Mouse (Mus musculus) midbrain, embryonic 12.5 days (tissue): ENCODE data around the gene Tas2r135. TPM values are rescaled to one million over a fixed set of nuclear protein-coding genes. Genes with fewer than 3 reads are reported as not detected.

Source experiments
- ATAC-seq: fragments of 200-750 bp; cut with Nextera tagmentation; 2 replicates; pipeline ENCODE4 v1.8.0; 2017; ENCODE audit warnings: low read depth, moderate TSS enrichment, moderate library complexity; ENCODE audit not compliant: low FRiP score
- H3K27ac ChIP-seq: fragments of 300-500 bp; sonication (generic); replicated peaks from 2 replicates; pipeline ENCODE4 v1.5.1; 2016; ENCODE audit warnings: mild to moderate bottlenecking
- H3K27me3 ChIP-seq: fragments of 300-500 bp; sonication (generic); 2 replicates; pipeline ENCODE4 v1.6.1; 2016; ENCODE audit warnings: mild to moderate bottlenecking
- H3K36me3 ChIP-seq: fragments of 300-500 bp; sonication (generic); 2 replicates; pipeline ENCODE4 v1.6.1; 2016
- H3K4me1 ChIP-seq: fragments of 300-500 bp; sonication (generic); 2 replicates; pipeline ENCODE4 v1.6.1; 2016
- H3K4me2 ChIP-seq: fragments of 300-500 bp; sonication (generic); replicated peaks from 2 replicates; pipeline ENCODE4 v1.6.1; 2016; ENCODE audit warnings: mild to moderate bottlenecking, moderate library complexity
- H3K4me3 ChIP-seq: fragments of 300-500 bp; sonication (generic); 2 replicates; pipeline ENCODE4 v1.5.1; 2016; ENCODE audit warnings: mild to moderate bottlenecking
- H3K9ac ChIP-seq: fragments of 300-500 bp; sonication (generic); replicated peaks from 2 replicates; pipeline ENCODE4 v1.6.1; 2016; ENCODE audit warnings: mild to moderate bottlenecking, moderate library complexity
- H3K9me3 ChIP-seq: fragments of 300-500 bp; sonication (generic); 2 replicates; pipeline ENCODE4 v1.6.1; 2016; ENCODE audit warnings: mild to moderate bottlenecking
- WGBS: fragments of 180-500 bp; shearing (Covaris S2); methylation state at CpG from one replicate; pipeline ENCODE4 v1.1.7; 2016; 5-methylcytosine and 5-hydroxymethylcytosine counted together
- polyA plus RNA-seq: library from polyadenylated mRNA; unstranded; fragments of >200 nt; fragmentation: Nextera tagmentation; extraction: Ambion mirVana; gene quantifications from 2 replicates; pipeline ENCODE4 v1.2.1, GENCODE M21; 2016

Gene Tas2r135
- polyA plus RNA-seq, 1 experiment from 2014 or later: not detected

DNA sequence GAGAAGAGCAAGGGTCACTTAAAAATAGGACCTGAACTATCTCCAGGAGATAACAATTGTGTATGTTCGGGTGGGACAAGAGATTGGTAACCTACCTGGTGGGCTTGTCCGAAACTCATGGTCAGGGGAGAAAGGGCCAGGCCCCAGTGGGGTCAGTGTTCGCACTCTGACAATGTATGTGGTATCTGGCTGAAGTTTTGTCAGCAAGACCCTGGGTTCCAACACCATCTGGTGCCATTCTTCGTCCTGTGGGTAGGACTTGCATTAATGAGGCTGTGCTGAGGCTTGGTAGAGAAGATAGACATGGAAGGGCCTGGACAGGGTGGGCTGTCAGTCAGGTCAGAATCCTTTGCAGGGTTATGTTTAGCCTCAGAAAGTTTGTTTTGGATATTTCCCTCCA is 41.2 kb upstream of the Tas2r135 start:
- no peak for ATAC-seq
- H3K9me3 ChIP-seq: no peaks in the 10 kb centered on the region
- no peak overlapping the region for H3K4me3 ChIP-seq
- no peak overlapping the region for H3K4me2 ChIP-seq
- no peak overlapping the region for H3K9ac ChIP-seq
- no peaks in the 10 kb centered on the region for H3K27me3 ChIP-seq
- WGBS: 91% methylated on average over 4 of the region's 4 CpGs
- no peak overlapping the region for H3K27ac ChIP-seq
- peaks cover 20% of the 10 kb centered on the region for H3K36me3 ChIP-seq
- no peaks in the 10 kb centered on the region for H3K4me1 ChIP-seq

DNA sequence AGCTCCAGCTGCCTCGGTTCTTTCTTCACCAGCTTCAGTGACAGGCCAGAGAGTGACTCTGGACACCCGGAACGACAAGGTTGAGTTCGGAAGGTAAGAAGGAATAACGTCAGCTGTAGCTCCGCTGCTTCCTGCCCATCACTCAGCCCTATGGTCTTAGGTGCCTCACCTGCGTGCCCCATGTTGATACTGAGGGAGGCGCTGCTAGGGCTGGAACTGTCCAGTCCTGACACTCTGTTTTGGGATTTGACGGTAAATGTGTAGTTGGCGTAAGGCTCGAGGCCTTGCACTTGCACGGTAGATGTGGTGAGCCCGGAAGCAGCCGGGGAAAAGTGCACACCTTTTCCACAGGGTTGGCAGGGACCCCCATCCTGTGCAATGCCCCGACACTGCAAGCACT is 40.6 kb upstream of the Tas2r135 start:
- Histone ChIP-seq H3K4me1 (peaks cover 1% of the 10 kb centered on the region; the same call in 1 of the 2 replicates), H3K9me3 (no peaks in the 10 kb centered on the region), H3K27ac (no peak overlapping the region), H3K36me3 (peaks cover 14% of the 10 kb centered on the region), H3K4me3 (no peak overlapping the region), H3K4me2 (no peak overlapping the region), H3K27me3 (no peaks in the 10 kb centered on the region), H3K9ac (no peak overlapping the region)
- no peak for ATAC-seq
- WGBS: 88% methylated on average over 15 of the region's 15 CpGs

DNA sequence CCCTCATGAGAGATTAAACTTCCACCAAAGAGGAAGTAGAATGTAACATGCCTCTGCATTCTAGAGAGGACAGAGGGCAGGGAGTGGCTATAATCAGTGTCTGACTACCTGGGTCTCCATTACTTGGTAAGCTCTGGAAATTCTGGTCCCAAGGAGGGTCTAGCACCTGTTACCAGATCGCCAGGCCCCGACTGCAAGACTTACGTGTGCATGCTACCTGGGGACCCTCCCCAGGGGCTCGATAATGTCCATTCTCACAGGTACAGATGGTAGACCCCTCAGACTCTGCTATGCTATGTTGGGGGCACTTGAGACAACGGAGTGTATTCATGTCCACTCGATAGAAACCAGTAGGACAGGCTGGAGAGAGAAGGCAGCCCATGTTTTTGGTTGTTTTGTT is 40.0 kb upstream of the Tas2r135 start:
- H3K9me3 ChIP-seq: no peaks in the 10 kb centered on the region
- 89% methylated on average over 6 of the region's 6 CpGs for WGBS
- ATAC-seq: no peak
- H3K9ac ChIP-seq: no peak overlapping the region
- peaks cover 8% of the 10 kb centered on the region; the same call in 1 of the 2 replicates for H3K36me3 ChIP-seq
- no peak overlapping the region for H3K4me3 ChIP-seq
- no peak overlapping the region for H3K27ac ChIP-seq
- peaks cover 6% of the 10 kb centered on the region; the same call in 1 of the 2 replicates for H3K4me1 ChIP-seq
- H3K4me2 ChIP-seq: no peak overlapping the region
- no peaks in the 10 kb centered on the region for H3K27me3 ChIP-seq

DNA sequence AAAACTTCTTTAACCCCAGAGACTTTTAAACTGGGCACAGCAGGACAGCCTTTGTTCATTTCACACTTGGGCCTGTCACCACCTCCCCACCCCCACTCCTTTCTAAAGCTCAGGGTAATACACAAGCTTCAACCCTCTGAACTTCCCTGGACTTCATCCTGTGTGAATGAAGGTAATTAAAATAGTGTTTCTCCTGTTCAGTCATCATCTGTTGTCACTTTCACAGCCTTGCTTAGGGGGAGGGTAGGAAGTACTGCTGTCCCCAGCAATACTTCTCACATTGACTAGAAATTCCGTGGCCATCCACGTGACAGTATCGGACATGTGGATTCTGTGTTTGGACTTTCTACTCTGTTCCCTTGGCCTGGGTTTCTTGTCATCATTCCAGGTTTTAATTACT is 35.4 kb upstream of the Tas2r135 start:
- 1% methylated on average over 3 of the region's 3 CpGs for WGBS
- Histone ChIP-seq H3K4me2 (no peak overlapping the region), H3K4me1 (peaks cover 21% of the 10 kb centered on the region), H3K9ac (no peak overlapping the region), H3K4me3 (no peak overlapping the region), H3K27ac (no peak overlapping the region), H3K27me3 (peaks cover 31% of the 10 kb centered on the region), H3K9me3 (no peaks in the 10 kb centered on the region), H3K36me3 (no peaks in the 10 kb centered on the region)
- peak; percentile 9; the same call in 1 of the 2 replicates for ATAC-seq

DNA sequence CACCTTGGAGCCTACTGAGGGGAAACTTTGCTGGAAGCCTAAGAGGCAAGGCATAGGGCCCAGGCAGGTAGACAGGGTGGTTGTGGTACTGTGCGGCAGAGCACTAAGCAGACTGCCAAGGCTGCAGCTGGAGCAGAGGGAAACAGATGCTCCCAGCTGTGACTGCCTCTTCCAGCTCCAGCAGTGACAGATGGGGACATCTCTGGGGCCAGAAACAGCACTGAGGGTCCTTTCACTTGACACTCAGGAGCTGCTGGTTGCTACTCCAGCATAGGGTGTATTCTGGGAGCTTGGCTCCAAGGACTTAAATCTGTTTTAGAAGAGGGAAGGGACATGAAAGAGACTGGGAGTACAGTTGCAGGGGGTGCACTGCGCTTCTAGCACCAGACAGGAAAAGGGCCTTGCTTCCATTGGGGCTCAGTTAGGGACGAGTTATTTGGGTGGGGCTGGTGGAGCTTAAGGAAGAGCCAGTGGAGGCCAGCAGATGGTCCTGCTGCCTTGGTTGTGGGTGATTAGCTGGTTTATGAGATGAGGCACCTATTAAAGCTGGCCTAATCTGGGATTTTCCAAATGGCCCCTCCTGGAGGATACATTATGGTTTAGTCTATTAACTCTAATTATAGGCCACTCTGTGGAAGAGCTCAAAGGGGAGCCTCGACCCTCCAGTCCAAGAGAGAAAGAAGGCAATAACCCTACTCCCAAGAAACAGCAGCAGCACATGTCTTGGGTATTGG is 34.4 kb upstream of the Tas2r135 start:
- 45% methylated on average over 4 of the region's 4 CpGs for WGBS
- Histone ChIP-seq H3K36me3 (no peaks in the 10 kb centered on the region), H3K4me3 (no peak overlapping the region), H3K27me3 (peaks cover 41% of the 10 kb centered on the region), H3K4me1 (peaks cover 21% of the 10 kb centered on the region), H3K9me3 (no peaks in the 10 kb centered on the region), H3K9ac (no peak overlapping the region), H3K4me2 (no peak overlapping the region), H3K27ac (no peak overlapping the region)
- no peak for ATAC-seq

DNA sequence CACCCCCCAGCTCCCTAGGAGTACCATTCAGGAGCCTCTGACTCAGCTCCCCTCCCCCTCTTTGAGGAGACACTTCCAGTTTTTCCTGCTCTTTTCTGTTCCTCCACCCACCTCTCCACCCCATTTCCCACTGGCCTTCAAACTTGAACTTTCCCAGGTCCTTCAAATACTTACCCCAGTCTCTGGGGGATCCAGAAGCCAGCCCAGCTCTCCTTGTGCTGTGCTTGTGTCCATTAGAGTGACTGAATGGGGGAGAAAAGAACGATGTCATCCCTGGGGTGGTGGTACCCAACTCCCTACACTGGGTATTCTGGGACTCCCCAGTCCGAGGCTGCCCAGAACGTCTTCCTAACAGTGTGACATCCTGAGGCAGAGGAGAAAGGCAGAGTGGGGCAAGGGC is 33.2 kb upstream of the Tas2r135 start:
- 10% methylated on average over 3 of the region's 3 CpGs for WGBS
- peaks cover 21% of the 10 kb centered on the region for H3K4me1 ChIP-seq
- no peak overlapping the region for H3K9ac ChIP-seq
- no peak overlapping the region for H3K27ac ChIP-seq
- no peak overlapping the region for H3K4me2 ChIP-seq
- H3K36me3 ChIP-seq: no peaks in the 10 kb centered on the region
- H3K9me3 ChIP-seq: no peaks in the 10 kb centered on the region
- no peak overlapping the region for H3K4me3 ChIP-seq
- H3K27me3 ChIP-seq: peaks cover 53% of the 10 kb centered on the region
- ATAC-seq: no peak

DNA sequence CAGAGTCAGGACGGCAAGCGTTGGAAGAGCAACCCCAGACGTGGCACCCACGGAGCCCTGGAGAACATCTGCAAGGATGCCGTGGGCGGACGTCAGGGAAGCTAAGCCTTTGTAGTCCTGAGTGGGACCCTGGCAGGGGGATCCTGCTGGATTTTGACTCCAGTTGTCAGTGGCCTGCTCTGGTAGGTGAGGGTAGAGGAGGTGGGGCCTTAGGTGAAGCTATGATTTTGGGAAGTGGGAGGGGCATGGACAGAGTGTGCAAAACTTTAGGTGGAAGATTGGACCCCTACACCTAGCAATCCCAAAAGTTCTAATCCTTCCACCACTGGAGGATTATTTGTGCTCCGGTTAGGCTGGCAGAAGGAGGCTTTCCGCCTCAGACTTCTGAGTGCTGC is 32.8 kb upstream of the Tas2r135 start:
- Histone ChIP-seq H3K9ac (no peak overlapping the region), H3K27me3 (peaks cover 53% of the 10 kb centered on the region), H3K9me3 (no peaks in the 10 kb centered on the region), H3K4me2 (peak overlapping the region; percentile 96), H3K36me3 (no peaks in the 10 kb centered on the region), H3K4me1 (peaks cover 21% of the 10 kb centered on the region), H3K27ac (no peak overlapping the region), H3K4me3 (peak overlapping the region; percentile 52; the same call in 1 of the 2 replicates)
- 16% methylated on average over 9 of the region's 9 CpGs for WGBS
- ATAC-seq: peak; percentile 51

DNA sequence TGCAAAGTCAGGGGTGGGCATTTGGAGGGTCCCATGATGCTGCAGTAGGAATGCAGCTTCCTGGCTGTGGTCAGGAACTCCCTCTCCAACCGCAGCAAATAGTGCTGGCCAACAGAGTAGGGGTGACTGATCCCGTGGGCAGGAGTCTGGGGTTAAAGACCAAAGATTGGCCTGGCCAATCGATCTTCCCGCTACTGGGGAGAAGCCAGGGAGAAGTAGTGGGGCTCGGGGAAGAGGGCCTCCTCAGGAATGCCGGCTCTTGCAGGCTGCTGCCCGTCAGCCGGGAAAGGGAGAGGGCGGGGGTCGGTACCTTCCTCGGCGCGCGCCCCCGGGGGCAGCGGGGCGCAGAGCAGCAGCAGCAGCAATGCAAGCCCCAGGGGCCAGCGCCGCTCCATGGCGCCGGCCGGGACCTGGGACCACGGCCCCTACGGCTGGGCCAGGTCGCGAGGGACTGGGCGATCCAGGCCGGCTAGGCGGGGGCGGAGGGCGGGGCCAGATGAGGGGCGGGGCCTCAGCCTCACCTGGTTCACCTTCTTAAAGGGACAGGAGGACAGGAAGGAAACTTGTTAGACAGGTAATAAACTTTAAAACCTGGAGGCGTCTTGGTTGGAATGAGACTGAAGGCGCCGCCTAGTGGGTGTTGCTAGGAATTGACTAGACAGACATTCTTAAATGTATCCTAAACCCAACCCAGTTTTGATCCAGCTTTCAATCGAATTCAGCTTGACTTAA is 32.3 kb upstream of the Tas2r135 start, which contains the start of gene Epha1:
TSS of gene Epha1 (minus strand) at position 453 of the 732 bp plus-strand sequence.
- WGBS: under 1% methylated on average over 36 of the region's 36 CpGs
- H3K4me3 ChIP-seq: peak within 1 kb of the TSS; percentile 52

DNA sequence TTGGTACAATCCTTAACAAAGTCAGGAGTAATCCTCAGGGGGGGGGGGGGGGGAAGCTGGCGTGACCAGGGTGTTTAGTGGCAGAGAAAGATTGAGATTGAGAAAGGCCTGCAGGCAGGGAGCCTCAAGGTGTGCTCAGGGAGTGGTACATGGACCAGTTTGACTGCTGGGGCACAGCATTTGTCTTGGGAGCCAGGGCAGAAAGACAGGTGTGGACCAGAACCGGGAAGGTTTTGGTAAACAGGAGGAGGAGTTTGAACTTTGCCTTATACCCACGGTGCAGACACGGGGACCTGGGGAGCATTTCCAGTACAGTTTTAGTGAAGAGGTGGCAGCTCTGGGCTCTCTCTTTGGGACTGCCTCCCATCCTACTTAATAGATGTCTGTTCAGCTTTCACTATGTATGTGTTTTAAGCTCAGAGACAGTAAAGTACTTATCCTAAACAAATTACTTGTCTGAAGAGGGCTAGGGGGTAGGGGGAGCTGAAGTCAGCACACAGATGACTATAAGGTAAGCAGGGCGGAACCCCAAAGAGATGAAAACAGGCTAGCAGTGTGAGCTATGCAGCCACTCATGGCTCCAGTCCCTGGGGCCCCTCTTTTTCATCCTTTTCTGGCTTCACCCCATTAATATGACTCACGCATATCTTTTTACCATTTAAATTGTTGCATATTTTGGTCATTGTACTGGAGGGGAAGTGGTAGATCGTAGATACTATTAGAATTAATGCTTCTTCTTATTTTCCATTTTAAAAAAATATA is 31.4 kb upstream of the Tas2r135 start:
- H3K4me2 ChIP-seq: peak overlapping the region; percentile 96
- H3K4me3 ChIP-seq: peak overlapping the region; percentile 52
- H3K27me3 ChIP-seq: peaks cover 55% of the 10 kb centered on the region
- ATAC-seq: 0 out of 2 replicates have a peak, but pooled peaks have one; percentile 13
- no peaks in the 10 kb centered on the region for H3K36me3 ChIP-seq
- peaks cover 21% of the 10 kb centered on the region for H3K4me1 ChIP-seq
- no peaks in the 10 kb centered on the region for H3K9me3 ChIP-seq
- WGBS: 47% methylated on average over 6 of the region's 7 CpGs
- no peak overlapping the region for H3K9ac ChIP-seq
- no peak overlapping the region for H3K27ac ChIP-seq

More for the DNA sequence above, 32.3 kb upstream of the Tas2r135 start, which contains the start of gene Epha1:
- peak within 1 kb of the TSS; percentile 96 for H3K4me2 ChIP-seq
- H3K9ac ChIP-seq: peak within 1 kb of the TSS; percentile 56
- ATAC-seq: peak; percentile 73
- H3K27ac ChIP-seq: no peak within 1 kb of the TSS
- H3K9me3 ChIP-seq: no peaks in the 10 kb centered on the region
- H3K36me3 ChIP-seq: no peaks in the 10 kb centered on the region
- H3K4me1 ChIP-seq: peaks cover 21% of the 10 kb centered on the region
- H3K27me3 ChIP-seq: peaks cover 53% of the 10 kb centered on the region

DNA sequence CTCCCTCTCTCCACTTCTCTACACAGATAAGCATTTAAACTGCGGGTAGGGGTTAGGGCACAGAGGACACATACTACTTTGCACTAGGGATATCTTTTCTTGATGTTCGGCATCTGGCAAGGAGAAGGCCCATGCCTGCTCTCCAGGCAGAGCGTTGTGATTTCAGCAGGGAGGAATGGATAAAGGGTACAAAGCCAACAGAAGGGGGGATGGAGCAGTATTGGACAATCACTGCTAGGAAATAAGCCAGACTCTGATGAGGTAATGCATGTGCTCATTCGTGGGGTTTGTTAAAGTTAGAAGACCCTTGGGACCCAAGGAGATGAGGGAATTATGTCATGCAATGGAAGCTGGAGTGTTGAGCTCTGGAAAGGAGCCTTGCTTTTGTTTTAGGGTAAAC is 30.5 kb upstream of the Tas2r135 start:
- Histone ChIP-seq H3K4me1 (peaks cover 19% of the 10 kb centered on the region), H3K27ac (no peak overlapping the region), H3K9me3 (no peaks in the 10 kb centered on the region), H3K9ac (no peak overlapping the region), H3K36me3 (no peaks in the 10 kb centered on the region), H3K4me3 (no peak overlapping the region), H3K4me2 (no peak overlapping the region), H3K27me3 (peaks cover 56% of the 10 kb centered on the region)
- ATAC-seq: no peak
- WGBS: 82% methylated on average over 4 of the region's 4 CpGs

DNA sequence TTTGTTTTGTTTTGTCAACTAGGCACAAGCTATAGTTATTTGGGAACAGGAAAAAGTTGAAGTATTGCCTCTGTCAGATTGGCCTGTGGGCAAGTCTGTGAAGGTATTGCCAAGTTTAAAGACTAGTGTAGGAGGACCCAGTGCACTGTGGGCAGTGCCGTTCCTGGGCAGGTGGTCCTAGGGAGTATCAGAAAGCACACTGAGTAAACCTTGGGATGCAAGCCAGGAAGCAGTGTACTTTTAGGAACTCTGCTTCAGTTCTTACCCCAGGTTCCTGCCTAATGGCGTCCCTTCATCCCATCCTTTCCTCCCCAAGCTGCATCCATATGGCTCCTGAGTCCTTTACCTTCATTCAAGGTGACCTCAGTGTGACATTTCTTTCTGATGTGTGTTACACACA is 30.1 kb upstream of the Tas2r135 start:
- ATAC-seq: no peak
- Histone ChIP-seq H3K4me1 (peaks cover 15% of the 10 kb centered on the region), H3K27ac (no peak overlapping the region)

DNA sequence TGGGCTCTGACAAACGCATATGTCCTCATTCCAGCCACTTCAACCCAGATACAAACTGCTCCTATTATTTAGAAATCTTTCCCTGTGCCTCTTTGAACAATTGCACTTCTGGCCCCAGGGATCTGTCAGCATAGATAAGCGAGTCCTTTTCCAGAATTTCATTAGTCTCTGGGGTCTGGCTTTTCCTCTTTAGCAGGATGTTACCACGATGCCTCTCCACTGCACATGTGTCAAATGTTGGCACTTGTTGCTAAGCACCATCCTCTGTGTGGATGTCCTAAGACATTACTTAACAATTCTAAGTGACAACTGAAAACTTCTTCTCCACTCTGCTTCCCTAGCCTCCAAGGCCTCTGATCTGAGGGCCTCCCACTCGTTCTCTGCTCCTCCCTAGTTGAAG is 29.2 kb upstream of the Tas2r135 start:
- no peak overlapping the region for H3K4me2 ChIP-seq
- no peak overlapping the region for H3K27ac ChIP-seq
- no peak overlapping the region for H3K9ac ChIP-seq
- H3K9me3 ChIP-seq: no peaks in the 10 kb centered on the region
- peaks cover 50% of the 10 kb centered on the region for H3K27me3 ChIP-seq
- peaks cover 18% of the 10 kb centered on the region for H3K4me1 ChIP-seq
- no peaks in the 10 kb centered on the region for H3K36me3 ChIP-seq
- 33% methylated on average over 4 of the region's 4 CpGs for WGBS
- H3K4me3 ChIP-seq: no peak overlapping the region
- no peak for ATAC-seq

More for the DNA sequence above, 30.1 kb upstream of the Tas2r135 start:
- no peaks in the 10 kb centered on the region for H3K36me3 ChIP-seq
- no peaks in the 10 kb centered on the region for H3K9me3 ChIP-seq
- no peak overlapping the region for H3K9ac ChIP-seq
- H3K4me2 ChIP-seq: no peak overlapping the region
- whole genome bisulfite sequencing: 89% methylated on average over 2 of the region's 2 CpGs
- no peak overlapping the region for H3K4me3 ChIP-seq
- peaks cover 56% of the 10 kb centered on the region for H3K27me3 ChIP-seq
